Mouse (Mus musculus) heart, postnatal 14 days (tissue): Measurements from ENCODE around the gene Dcbld1. TPM values are rescaled to one million over a fixed set of nuclear protein-coding genes. Genes with fewer than 3 reads are reported as not detected.

Experiments used
- total RNA-seq, 2 experiments: library from RNA; stranded (reverse); gene quantifications; 2 replicates each; pipeline ENCODE4 v1.2.3; 2021

Gene Dcbld1
- total RNA-seq, 2 experiments from 2014 or later = 8.0 to 8.7 TPM

Other genes with a start within 250 kb of the Dcbld1 start
- gene Vgll2, start 211.1 kb upstream of the Dcbld1 start, total RNA-seq = not detected
- gene Ros1, start 38.4 kb upstream of the Dcbld1 start, total RNA-seq = under 1 TPM in 1 of 2 experiments, not detected in 1; 0.02 TPM
- gene Gm26741, start 125.1 kb downstream of the Dcbld1 start, total RNA-seq = not detected
- gene Gopc, start 148.5 kb downstream of the Dcbld1 start, total RNA-seq = 10 to 100 TPM; 17.8 to 18.5 TPM
- gene Nepn, start 155.4 kb downstream of the Dcbld1 start, total RNA-seq = under 1 TPM; 0.22 to 0.69 TPM
- gene Nus1, start 183.9 kb downstream of the Dcbld1 start, total RNA-seq = 10 to 100 TPM; 27.4 to 31.2 TPM